Mouse (Mus musculus) myocyte (in vitro differentiated cells): Measurements from ENCODE around the gene Hnrnpk.

ENCODE experiments used
- CEBPB ChIP-seq: IDR thresholded peaks from 2 replicates; pipeline ENCODE4 v1.6.1; 2011; ENCODE audit warnings: mild to moderate bottlenecking, moderate library complexity; ENCODE audit not compliant: poor library complexity, insufficient read depth, severe bottlenecking
- E2F4 ChIP-seq: IDR thresholded peaks from one replicate; pipeline ENCODE4 v1.6.1; 2011; ENCODE audit warnings: mild to moderate bottlenecking, control low read depth, moderate library complexity; ENCODE audit not compliant: insufficient read depth
- MAX ChIP-seq: IDR thresholded peaks from one replicate; pipeline ENCODE4 v1.6.1; 2011; ENCODE audit warnings: low read depth, mild to moderate bottlenecking, control low read depth
- MYOG ChIP-seq, 3 experiments: IDR thresholded peaks; one replicate each; pipeline ENCODE4 v1.6.1; 2011; ENCODE audit warnings: control low read depth in 2 of 3, low read depth in 2 of 3, mild to moderate bottlenecking in 2 of 3; ENCODE audit not compliant: insufficient read length in 2 of 3, control insufficient read depth in 1 of 3, insufficient read depth in 1 of 3
- POLR2A ChIP-seq: IDR thresholded peaks from one replicate; pipeline ENCODE4 v1.6.1; 2011; ENCODE audit warnings: low read depth, mild to moderate bottlenecking, control low read depth, moderate library complexity; ENCODE audit not compliant: insufficient read length
- REST ChIP-seq: IDR thresholded peaks from one replicate; pipeline ENCODE4 v1.6.1; 2011; ENCODE audit warnings: mild to moderate bottlenecking, control low read depth, moderate library complexity; ENCODE audit not compliant: insufficient read depth, insufficient read length
- TCF12 ChIP-seq: IDR thresholded peaks from one replicate; pipeline ENCODE4 v1.6.1; 2011; ENCODE audit warnings: mild to moderate bottlenecking, control low read depth; ENCODE audit not compliant: poor library complexity, insufficient read depth, severe bottlenecking
- USF1 ChIP-seq: IDR thresholded peaks from one replicate; pipeline ENCODE4 v1.6.1; 2011; ENCODE audit warnings: low read depth, mild to moderate bottlenecking, control low read depth, moderate library complexity

DNA sequence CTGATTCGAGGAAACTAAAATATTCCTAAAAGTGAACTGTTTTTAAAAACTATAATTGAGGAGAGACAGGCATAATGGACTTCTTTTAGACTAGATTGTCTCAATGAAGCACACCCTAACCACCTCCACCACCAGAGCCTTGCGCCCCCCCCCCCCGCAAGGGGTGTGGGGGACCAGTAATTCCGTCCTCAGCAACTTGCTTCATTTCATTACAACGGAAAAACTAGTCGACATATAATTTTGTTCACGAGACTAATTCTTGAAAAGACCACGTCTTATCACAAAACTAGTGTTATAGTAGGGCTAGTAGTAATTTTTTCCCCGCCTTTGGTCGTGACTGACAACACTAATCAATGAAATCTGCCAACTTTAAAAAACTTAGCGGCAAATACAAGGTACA, 2.6 kb downstream of the Hnrnpk start:
- TF ChIP-seq POLR2A = no peak
- TF ChIP-seq TCF12 = no peak
- TF ChIP-seq E2F4 = no peak
- no peak for TF ChIP-seq MAX
- no peak for TF ChIP-seq REST
- TF ChIP-seq MYOG (IDR thresholded peaks at IDR 0.05; ENCODE audit: control insufficient read depth in 1 of 3, insufficient read depth in 1 of 3, insufficient read length in 2 of 3, low read depth in 2 of 3) = no peak
- no peak for TF ChIP-seq CEBPB
- TF ChIP-seq USF1 = no peak
